Mouse (Mus musculus) stomach, postnatal 0 days (tissue): ENCODE measurements around the gene Cblb.

Experiments used
- CTCF ChIP-seq: IDR thresholded peaks from 2 replicates; pipeline ENCODE4 v1.5.1; 2016; ENCODE audit warnings: antibody characterized with exemption, low read depth, mild to moderate bottlenecking, moderate library complexity
- EP300 ChIP-seq: optimal IDR thresholded peaks from 2 replicates; pipeline ENCODE3; 2016; ENCODE audit warnings: antibody characterized with exemption

DNA sequence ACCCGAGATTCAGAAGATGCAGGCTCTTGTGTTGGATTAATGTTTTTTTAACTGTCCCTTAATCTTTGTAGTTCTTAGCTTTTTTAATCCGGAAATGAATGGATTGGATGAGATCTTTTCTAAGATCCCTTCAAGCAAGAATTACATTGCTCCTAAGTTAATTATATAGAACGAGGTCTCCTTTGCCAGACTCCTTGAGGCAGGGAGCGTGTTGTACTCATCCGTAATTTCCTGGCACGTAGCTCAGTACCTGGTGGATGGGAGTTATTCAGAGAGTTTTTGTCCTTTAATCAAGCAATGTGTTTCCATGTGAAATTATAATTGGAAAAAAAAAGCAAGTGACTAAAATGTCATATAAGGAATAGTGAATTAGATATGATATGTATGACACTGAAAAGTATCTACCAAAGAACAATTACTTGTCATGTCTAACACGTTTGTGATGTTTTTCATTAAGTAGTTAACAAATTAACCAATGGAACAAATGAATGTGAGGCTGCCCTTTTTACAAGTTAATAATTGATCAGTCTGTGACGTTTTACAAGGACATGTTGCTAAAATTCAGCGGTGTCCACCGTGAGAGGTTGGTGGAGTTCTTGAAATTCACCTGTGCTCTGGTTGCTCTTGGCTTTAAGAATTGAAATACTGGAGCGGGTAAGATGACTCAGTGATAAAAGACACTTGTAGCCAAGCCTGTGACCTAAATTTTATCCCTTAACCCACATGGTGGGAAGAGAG, 12.5 kb downstream of the Cblb start:
- TF ChIP-seq EP300 (no peak), CTCF (no peak)
